Mouse (Mus musculus) heart, embryonic 13.5 days (tissue): ENCODE measurements around the gene H2-DMa. TPM values are rescaled to one million over a fixed set of nuclear protein-coding genes. Genes with fewer than 3 reads are reported as not detected.
A peak's percentile ranks its signal among the peaks of the same experiment; 100 is the strongest.

Experiments used
- ATAC-seq: fragments of 200-750 bp; cut with Nextera tagmentation; 2 replicates; pipeline ENCODE4 v1.8.0; 2017; ENCODE audit warnings: moderate TSS enrichment; ENCODE audit not compliant: insufficient number of reproducible peaks, low FRiP score, low TSS enrichment; ENCODE audit errors: extremely low read depth
- H3K27ac ChIP-seq: fragments of 300-500 bp; sonication (generic); replicated peaks from 2 replicates; pipeline ENCODE4 v1.5.1; 2015; ENCODE audit warnings: moderate library complexity, mild to moderate bottlenecking, inconsistent platforms
- H3K27me3 ChIP-seq: fragments of 300-500 bp; sonication (generic); replicated peaks from 2 replicates; pipeline ENCODE4 v1.6.1; 2015; ENCODE audit warnings: mild to moderate bottlenecking, inconsistent platforms
- H3K36me3 ChIP-seq: fragments of 300-500 bp; sonication (generic); 2 replicates; pipeline ENCODE4 v1.6.1; 2015; ENCODE audit warnings: mild to moderate bottlenecking, inconsistent platforms
- H3K4me1 ChIP-seq: fragments of 300-500 bp; sonication (generic); 2 replicates; pipeline ENCODE4 v1.6.1; 2015; ENCODE audit warnings: inconsistent platforms
- H3K4me2 ChIP-seq: fragments of 300-500 bp; sonication (generic); 2 replicates; pipeline ENCODE4 v1.6.1; 2015; ENCODE audit warnings: inconsistent platforms, mild to moderate bottlenecking, moderate library complexity
- H3K4me3 ChIP-seq: fragments of 300-500 bp; sonication (generic); 2 replicates; pipeline ENCODE4 v1.5.1; 2015; ENCODE audit warnings: moderate library complexity, mild to moderate bottlenecking, inconsistent platforms
- H3K9ac ChIP-seq: fragments of 300-500 bp; sonication (generic); 2 replicates; pipeline ENCODE4 v1.6.1; 2015; ENCODE audit warnings: inconsistent platforms, mild to moderate bottlenecking, moderate library complexity
- H3K9me3 ChIP-seq: fragments of 300-500 bp; sonication (generic); 2 replicates; pipeline ENCODE4 v1.6.1; 2016; ENCODE audit warnings: inconsistent platforms
- WGBS: fragments of 180-500 bp; shearing (Covaris S2); methylation state at CpG from one replicate; pipeline ENCODE4 v1.1.7; 2015; ENCODE audit warnings: mixed read lengths; 5-methylcytosine and 5-hydroxymethylcytosine counted together
- polyA plus RNA-seq: library from polyadenylated mRNA; unstranded; fragments of >200 nt; fragmentation: Nextera tagmentation; extraction: Ambion mirVana; gene quantifications from 2 replicates; pipeline ENCODE4 v1.2.1, GENCODE M21; 2015

H2-DMa gene
- polyA plus RNA-seq, 1 experiment from 2014 or later: 6.0 TPM

- Histone ChIP-seq H3K4me2 (no peak overlapping the region), H3K4me1 (peaks cover 6% of the 10 kb centered on the region), H3K9ac (no peak overlapping the region), H3K27me3 (peaks cover 6% of the 10 kb centered on the region), H3K27ac (no peak overlapping the region), H3K9me3 (0 out of 2 replicates have a peak, but pooled peaks cover 4% of the 10 kb centered on the region), H3K36me3 (peaks cover 10% of the 10 kb centered on the region), H3K4me3 (no peak overlapping the region)
- WGBS: 73% methylated on average over 9 of the region's 9 CpGs
- no peak for ATAC-seq
Measured at GRCm38 (mm10) chr17:34104804-34105203, 14.5 kb upstream of the H2-DMa start.

GRCm38 (mm10) chr17:34106555-34106954, 12.8 kb upstream of the H2-DMa start:
- Histone ChIP-seq H3K27me3 (no peaks in the 10 kb centered on the region), H3K27ac (no peak overlapping the region), H3K9me3 (0 out of 2 replicates have a peak, but pooled peaks cover 4% of the 10 kb centered on the region), H3K4me1 (peaks cover 6% of the 10 kb centered on the region), H3K36me3 (peaks cover 27% of the 10 kb centered on the region), H3K9ac (no peak overlapping the region), H3K4me3 (no peak overlapping the region), H3K4me2 (no peak overlapping the region)
- no peak for ATAC-seq
- 77% methylated on average over 7 of the region's 7 CpGs for WGBS

- Histone ChIP-seq H3K4me2 (no peak overlapping the region), H3K4me3 (no peak overlapping the region), H3K27me3 (no peaks in the 10 kb centered on the region), H3K9ac (no peak overlapping the region), H3K4me1 (0 out of 2 replicates have a peak, but pooled peaks cover 2% of the 10 kb centered on the region), H3K36me3 (peaks cover 35% of the 10 kb centered on the region), H3K27ac (no peak overlapping the region), H3K9me3 (0 out of 2 replicates have a peak, but pooled peaks cover 4% of the 10 kb centered on the region)
- ATAC-seq: no peak
- 77% methylated on average over 7 of the region's 7 CpGs for WGBS
Measured at GRCm38 (mm10) chr17:34107109-34107867, 12.1 kb upstream of the H2-DMa start.

- WGBS: 91% methylated on average over 5 of the region's 6 CpGs
- no peak for ATAC-seq
Measured at GRCm38 (mm10) chr17:34108460-34108859, 10.9 kb upstream of the H2-DMa start.

GRCm38 (mm10) chr17:34109038-34109805, 10.1 kb upstream of the H2-DMa start:
- Histone ChIP-seq H3K4me1 (peaks cover 2% of the 10 kb centered on the region; the same call in 1 of the 2 replicates), H3K9ac (no peak overlapping the region), H3K4me2 (no peak overlapping the region), H3K4me3 (no peak overlapping the region), H3K27me3 (no peaks in the 10 kb centered on the region), H3K36me3 (peaks cover 54% of the 10 kb centered on the region), H3K9me3 (0 out of 2 replicates have a peak, but pooled peaks cover 4% of the 10 kb centered on the region), H3K27ac (peak overlapping the region; percentile 32; the same call in 1 of the 2 replicates)
- no peak for ATAC-seq
- WGBS: 72% methylated on average over 14 of the region's 14 CpGs

More at GRCm38 (mm10) chr17:34108460-34108859, 10.9 kb upstream of the H2-DMa start:
- no peak overlapping the region for H3K4me2 ChIP-seq
- no peak overlapping the region for H3K4me3 ChIP-seq
- peaks cover 47% of the 10 kb centered on the region for H3K36me3 ChIP-seq
- H3K9me3 ChIP-seq: 0 out of 2 replicates have a peak, but pooled peaks cover 4% of the 10 kb centered on the region
- H3K9ac ChIP-seq: no peak overlapping the region
- no peak overlapping the region for H3K27ac ChIP-seq
- no peaks in the 10 kb centered on the region for H3K27me3 ChIP-seq
- H3K4me1 ChIP-seq: peaks cover 2% of the 10 kb centered on the region; the same call in 1 of the 2 replicates

GRCm38 (mm10) chr17:34109806-34110195, 9.5 kb upstream of the H2-DMa start:
- 64% methylated on average over 3 of the region's 3 CpGs for WGBS
- ATAC-seq: no peak

GRCm38 (mm10) chr17:34110309-34110708, 9.0 kb upstream of the H2-DMa start:
- Histone ChIP-seq H3K4me2 (no peak overlapping the region), H3K9me3 (0 out of 2 replicates have a peak, but pooled peaks cover 4% of the 10 kb centered on the region), H3K4me3 (no peak overlapping the region), H3K27ac (peak overlapping the region; percentile 32; the same call in 1 of the 2 replicates), H3K9ac (no peak overlapping the region), H3K27me3 (no peaks in the 10 kb centered on the region), H3K4me1 (peaks cover 9% of the 10 kb centered on the region), H3K36me3 (peaks cover 65% of the 10 kb centered on the region)
- no peak for ATAC-seq
- 60% methylated on average over 8 of the region's 8 CpGs for WGBS

More at GRCm38 (mm10) chr17:34109806-34110195, 9.5 kb upstream of the H2-DMa start:
- H3K9me3 ChIP-seq: 0 out of 2 replicates have a peak, but pooled peaks cover 4% of the 10 kb centered on the region
- peaks cover 60% of the 10 kb centered on the region for H3K36me3 ChIP-seq
- peaks cover 4% of the 10 kb centered on the region for H3K4me1 ChIP-seq
- no peak overlapping the region for H3K9ac ChIP-seq
- H3K4me2 ChIP-seq: no peak overlapping the region
- no peaks in the 10 kb centered on the region for H3K27me3 ChIP-seq
- H3K4me3 ChIP-seq: no peak overlapping the region
- H3K27ac ChIP-seq: peak overlapping the region; percentile 32; the same call in 1 of the 2 replicates

- Histone ChIP-seq H3K9ac (no peak overlapping the region), H3K4me1 (peaks cover 29% of the 10 kb centered on the region), H3K36me3 (peaks cover 99% of the 10 kb centered on the region), H3K27me3 (no peaks in the 10 kb centered on the region), H3K9me3 (no peaks in the 10 kb centered on the region), H3K4me2 (0 out of 2 replicates have a peak overlapping the region, but pooled peaks have one; percentile 100), H3K27ac (no peak overlapping the region), H3K4me3 (no peak overlapping the region)
- 89% methylated on average over 7 of the region's 7 CpGs for WGBS
- no peak for ATAC-seq
Measured at GRCm38 (mm10) chr17:34114114-34114513, 5.2 kb upstream of the H2-DMa start.

GRCm38 (mm10) chr17:34116736-34117370, 2.5 kb upstream of the H2-DMa start:
- Histone ChIP-seq H3K27me3 (no peaks in the 10 kb centered on the region), H3K27ac (peak overlapping the region; percentile 45), H3K9me3 (no peaks in the 10 kb centered on the region), H3K4me1 (peaks cover 26% of the 10 kb centered on the region), H3K9ac (peak overlapping the region; percentile 99), H3K36me3 (peaks cover 74% of the 10 kb centered on the region), H3K4me3 (peak overlapping the region; percentile 99), H3K4me2 (peak overlapping the region; percentile 100)
- ATAC-seq: no peak
- WGBS: 23% methylated on average over 7 of the region's 7 CpGs

- no peaks in the 10 kb centered on the region for H3K27me3 ChIP-seq
- ATAC-seq: no peak
- peak overlapping the region; percentile 100 for H3K27ac ChIP-seq
- H3K4me1 ChIP-seq: peaks cover 26% of the 10 kb centered on the region
- H3K36me3 ChIP-seq: peaks cover 67% of the 10 kb centered on the region
- peak overlapping the region; percentile 100 for H3K4me2 ChIP-seq
- peak overlapping the region; percentile 99 for H3K4me3 ChIP-seq
- 0% methylated on average over 5 of the region's 5 CpGs for WGBS
- peak overlapping the region; percentile 99 for H3K9ac ChIP-seq
- H3K9me3 ChIP-seq: no peaks in the 10 kb centered on the region
Measured at GRCm38 (mm10) chr17:34117421-34118112, 1.8 kb upstream of the H2-DMa start.
